Mouse (Mus musculus): ENCODE measurements around the gene Dennd1b.

- TF ChIP-seq CTCF (IDR thresholded peaks at IDR 0.05) = no peak
- TF ChIP-seq EP300 (IDR thresholded peaks at IDR 0.05; ENCODE audit: insufficient read depth, low read depth, low read length) = no peak
- TF ChIP-seq POLR2A (IDR thresholded peaks at IDR 0.05; ENCODE audit: insufficient read depth, low read depth, low read length) = no peak
Measured at GRCm38 (mm10) chr1:139203026-139203425, 239.8 kb downstream of the Dennd1b start.
